Mouse (Mus musculus): ENCODE data around the gene Snx33. TPM values are rescaled to one million over a fixed set of nuclear protein-coding genes. Genes with fewer than 3 reads are reported as not detected.
A peak's percentile ranks its signal among the peaks of the same experiment; 100 is the strongest.
"Not testable (repeated sequence)": the region's sequence is repeated elsewhere in the genome, so short reads cannot be mapped to it uniquely, and the experiment has no call there.

The Snx33 gene
- 1 to 10 TPM; 9.1 to 9.2 TPM for total RNA-seq (2021)

- DNase-seq, result peak; percentile 87 to 89
Measured at GRCm38 (mm10) chr9:56928041-56928811, at the start of gene Snx33. Gene Snx33, minus strand, starts transcription at chr9:56928371.

GRCm38 (mm10) chr9:56975199-56975598 lies 47.0 kb upstream of the Snx33 start:
- no peak for DNase-seq

DNA sequence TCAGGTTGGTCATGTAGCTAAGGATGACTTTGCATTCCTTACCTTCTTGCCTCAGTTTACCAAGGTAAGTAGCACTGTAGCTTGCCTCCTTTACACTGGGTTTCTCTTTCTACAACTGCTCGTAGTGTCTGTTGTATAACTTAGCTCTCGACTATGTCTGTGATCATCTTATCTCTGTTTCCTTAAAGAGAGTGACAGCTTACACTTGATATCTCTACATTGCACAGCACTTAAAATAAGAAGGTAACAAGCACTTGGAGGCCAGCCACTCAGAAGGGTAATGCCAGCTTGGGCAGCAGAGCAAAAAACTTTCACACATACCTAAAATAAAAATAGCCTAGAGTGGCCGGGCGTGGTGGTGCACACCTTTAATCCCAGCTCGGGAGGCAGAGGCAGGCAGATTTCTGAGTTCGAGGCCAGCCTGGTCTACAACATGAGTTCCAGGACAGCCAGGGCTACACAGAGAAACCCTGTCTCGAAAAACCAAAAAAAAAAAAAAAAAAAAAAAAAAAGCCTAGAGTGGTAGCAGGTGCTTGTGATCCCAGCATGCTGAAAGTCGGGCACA lies 45.9 kb upstream of the Snx33 start:
- no peak for DNase-seq

- DNase-seq, result no peak
Measured at GRCm38 (mm10) chr9:56970158-56970557, 42.0 kb upstream of the Snx33 start.

DNA sequence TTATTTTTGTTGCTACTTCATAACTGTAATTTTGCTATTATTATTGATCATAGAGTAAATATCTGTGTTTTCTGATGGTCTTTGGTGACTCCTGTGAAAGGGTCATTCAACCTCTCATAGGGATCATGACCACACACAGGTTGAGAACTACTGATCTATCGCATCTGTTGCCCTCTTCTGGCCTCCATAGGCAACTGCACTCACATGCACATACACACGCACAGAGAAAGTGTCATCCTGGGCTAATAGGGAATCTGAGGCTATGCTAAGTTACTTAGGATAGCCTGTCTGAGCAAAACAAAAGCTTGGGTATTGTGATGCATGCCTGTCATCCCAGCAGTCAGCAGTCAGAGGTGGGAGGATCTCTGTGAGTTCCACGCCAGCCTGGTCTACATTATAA lies 33.4 kb upstream of the Snx33 start:
- no peak for DNase-seq

DNA sequence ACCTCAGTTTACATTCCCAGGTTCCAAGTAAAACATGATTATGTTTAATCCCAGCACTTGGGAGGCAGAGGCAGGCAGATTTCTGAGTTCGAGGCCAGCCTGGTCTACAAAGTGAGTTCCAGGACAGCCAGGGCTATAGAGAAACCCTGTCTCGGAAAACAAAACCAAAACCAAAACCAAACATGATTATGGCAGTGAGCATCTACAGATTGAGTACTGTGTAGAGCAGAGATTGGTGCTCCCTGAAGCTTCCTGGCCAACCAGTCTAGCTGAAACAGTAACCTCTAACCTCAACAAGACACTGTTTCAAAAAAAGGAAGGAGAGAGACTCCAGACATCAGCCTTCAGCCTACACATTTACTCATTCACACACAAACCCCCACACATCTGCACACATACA lies 30.5 kb upstream of the Snx33 start:
- DNase-seq, result no peak

DNA sequence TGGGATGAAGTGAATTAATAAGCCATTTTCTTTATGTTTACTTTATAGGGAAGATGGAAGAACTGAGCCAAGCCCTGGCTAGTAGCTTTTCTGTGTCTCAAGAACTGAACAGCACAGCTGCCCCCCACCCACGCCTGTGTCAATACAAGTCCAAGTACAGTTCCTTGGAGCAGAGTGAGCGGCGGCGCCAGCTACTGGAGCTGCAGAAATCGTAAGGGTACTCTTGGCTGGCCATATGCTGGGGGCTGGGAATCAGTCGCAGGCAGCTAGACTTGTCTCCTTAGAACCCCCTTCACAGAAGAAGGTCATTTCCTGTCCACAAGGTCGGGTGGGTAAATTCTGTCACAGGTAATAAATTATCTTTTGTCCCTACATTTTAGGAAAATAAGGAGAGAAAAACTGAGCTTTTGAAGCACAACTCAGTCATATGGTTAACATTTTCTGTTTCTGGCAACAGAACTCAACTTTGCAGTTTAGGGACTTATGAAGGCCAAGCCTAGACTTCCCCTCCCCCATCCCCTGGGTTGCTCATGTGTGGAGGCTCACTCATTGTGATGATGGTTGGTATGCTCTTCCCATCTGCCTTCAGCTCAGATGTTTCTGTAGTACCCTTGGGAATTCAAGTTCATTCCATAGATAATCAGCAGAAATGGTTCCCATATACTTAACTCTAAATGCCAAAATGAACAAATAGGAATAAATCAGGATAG lies 28.9 kb upstream of the Snx33 start:
- DNase-seq, result no peak

- DNase-seq, result no peak
Measured at GRCm38 (mm10) chr9:56953562-56953961, 25.4 kb upstream of the Snx33 start.

- peak; percentile 95 to 96 for DNase-seq
Measured at GRCm38 (mm10) chr9:56950414-56951400, 22.5 kb upstream of the Snx33 start, which contains the start of gene Snupn. Gene Snupn, plus strand, starts transcription at chr9:56950878.

- no peak for DNase-seq
Measured at GRCm38 (mm10) chr9:56949767-56950166, 21.6 kb upstream of the Snx33 start.

DNA sequence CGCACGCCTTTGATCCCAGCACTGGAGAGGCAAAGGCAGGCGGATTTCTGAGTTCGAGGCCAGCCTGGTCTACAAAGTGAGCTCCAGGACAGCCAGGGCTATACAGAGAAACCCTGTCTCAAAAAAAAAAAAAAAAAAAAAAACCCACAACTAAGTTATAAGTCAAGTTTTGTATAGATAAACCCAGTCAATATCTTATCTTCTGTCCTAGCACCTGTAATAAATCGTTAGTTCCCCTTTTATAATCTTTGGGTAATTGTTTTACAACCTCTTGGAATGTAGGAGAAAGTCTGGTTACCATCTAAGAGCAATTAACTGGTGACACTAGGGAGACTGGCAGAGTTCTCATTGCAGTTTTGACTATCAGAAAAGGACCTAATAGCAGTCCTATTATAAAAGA lies 20.5 kb upstream of the Snx33 start:
- DNase-seq, result not testable (repeated sequence)

DNA sequence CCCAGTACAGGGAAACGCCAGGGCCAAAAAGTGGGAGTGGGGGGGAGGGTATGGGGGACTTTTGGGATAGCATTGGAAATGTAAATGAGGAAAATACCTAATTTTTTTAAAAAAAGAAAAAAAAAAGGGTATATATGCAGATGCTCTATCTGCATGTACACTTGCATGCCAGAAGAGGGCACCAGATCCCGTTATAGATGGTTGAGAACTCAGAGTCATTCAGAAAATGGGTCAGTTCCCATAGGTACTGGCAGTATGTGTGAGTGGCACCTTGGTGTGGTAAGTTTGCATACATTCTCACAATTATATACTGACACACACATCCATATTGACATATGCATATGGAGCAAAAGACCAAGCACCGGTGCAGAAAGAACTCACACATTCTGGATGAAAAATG lies 19.3 kb upstream of the Snx33 start:
- not testable (repeated sequence) for DNase-seq

- DNase-seq, result no peak
Measured at GRCm38 (mm10) chr9:56938374-56938773, 10.2 kb upstream of the Snx33 start.

- DNase-seq, result peak; percentile 86 to 89
Measured at GRCm38 (mm10) chr9:56937223-56938160, 9.3 kb upstream of the Snx33 start, which contains the start of gene Imp3. Gene Imp3, plus strand, starts transcription at chr9:56937475.

DNA sequence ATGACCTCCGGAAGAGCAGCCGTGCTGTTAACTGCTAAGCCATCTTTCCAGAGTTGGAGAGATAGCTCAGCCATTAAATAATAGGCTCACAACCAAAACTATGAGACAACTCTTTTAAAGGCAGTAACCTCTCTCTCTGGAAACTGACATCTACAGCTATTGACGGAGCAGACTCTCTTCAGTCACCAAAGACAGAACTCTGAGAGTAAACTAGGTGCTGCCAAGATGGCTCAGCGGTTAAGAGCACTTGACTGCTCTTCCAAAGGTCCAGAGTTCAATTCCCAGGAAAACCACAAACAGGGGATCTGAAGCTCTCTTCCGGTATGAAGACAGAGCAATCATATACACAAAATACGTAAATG lies 8.7 kb upstream of the Snx33 start:
- DNase-seq, result no peak

DNA sequence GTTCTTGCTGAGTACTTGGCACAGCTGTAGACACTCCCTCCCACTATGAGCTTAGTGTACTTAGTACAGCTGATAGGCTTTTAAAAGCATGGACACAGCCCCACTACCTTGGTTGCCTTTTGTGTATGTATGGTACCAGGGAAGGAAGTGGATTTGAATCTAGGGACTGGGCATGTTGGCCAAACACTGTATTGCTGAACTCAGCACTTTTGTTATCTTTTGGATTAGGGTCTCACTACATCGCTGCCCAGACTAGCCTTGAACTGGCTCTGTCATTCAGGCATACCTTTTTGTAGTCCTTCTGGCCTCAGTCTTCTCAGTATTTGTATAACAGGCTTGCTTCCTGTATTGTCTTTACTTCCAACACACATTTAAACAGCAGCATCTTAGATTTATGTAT lies 2.4 kb upstream of the Snx33 start:
- no peak for DNase-seq

DNA sequence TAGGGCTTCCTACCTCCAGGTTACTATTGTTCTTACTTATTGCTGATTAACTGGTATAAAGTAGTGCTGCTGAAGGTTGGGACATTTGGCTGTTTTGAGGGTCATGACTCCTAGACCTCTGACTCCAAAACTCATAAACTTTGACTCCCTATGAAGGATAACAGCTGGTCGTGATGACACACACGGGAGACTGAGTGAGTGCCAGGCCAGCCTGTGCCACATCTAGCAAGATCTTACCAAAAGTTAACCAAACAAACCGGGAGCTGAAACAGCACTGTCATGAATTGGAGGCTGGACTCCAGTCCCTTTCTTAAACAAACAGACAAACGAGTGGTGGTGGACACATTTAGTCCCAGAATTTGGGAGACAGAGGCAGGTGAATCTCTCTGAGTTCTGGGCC lies 1.3 kb upstream of the Snx33 start:
- no peak for DNase-seq

DNA sequence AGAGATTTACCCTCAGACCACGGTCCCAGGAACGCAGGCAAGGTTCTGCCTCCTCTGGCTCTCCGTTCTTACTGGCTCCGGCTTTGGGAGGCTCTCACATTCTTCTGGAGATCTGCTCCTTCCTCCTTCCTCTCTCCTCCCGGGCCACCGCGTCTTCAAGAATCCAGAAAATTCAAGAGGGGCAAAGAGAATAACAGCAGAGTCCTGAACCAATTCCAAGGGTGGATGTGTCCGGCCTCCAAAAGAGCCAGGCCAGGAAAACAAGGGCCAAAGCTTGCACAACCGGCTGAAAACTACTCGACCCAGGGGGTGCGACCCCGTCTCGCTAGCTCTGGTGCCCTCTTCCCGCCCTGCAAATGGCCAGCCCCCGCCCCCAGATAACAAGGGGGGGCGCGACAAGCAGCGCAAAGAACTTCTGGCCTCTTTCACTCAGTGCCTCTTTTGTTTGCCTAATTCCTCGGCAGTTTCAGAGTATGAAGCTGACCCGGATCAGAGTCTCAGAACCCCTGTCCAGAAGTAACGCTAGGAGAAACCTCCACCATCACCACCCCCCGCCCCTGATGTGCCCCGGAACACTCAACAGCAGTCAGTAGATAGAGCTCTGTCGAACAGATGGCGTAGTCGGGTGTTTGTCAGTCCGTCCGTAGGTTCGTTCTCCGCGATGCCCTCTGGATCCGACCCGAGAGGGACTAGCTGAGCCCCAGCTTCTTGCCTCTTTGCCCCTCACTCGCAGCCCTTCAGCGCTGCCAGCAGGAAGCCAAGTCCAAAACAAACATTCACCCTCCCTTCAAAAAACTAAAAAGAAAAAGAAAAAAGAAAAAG lies 769 bp downstream of the Snx33 start:
- no peak for DNase-seq

DNA sequence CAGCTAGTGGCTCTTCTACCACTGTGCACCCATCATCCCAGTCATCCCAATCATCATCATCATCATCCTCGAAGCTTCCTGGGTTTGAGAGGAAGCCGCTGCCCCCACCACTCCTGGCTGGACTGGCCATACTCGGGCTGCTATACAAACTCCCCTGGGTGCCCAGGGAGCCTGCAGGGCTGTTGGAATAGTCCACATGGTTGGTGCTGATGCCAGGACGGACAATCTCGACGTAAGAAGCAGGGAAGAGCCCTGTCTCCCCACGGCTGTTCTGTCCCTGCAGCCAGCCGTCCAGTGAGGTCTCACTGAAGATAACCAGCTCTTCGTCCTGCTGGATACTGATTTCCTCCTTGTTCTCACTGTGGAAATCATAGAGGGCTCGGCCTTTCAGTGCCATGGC lies 1.8 kb downstream of the Snx33 start:
- no peak for DNase-seq

DNA sequence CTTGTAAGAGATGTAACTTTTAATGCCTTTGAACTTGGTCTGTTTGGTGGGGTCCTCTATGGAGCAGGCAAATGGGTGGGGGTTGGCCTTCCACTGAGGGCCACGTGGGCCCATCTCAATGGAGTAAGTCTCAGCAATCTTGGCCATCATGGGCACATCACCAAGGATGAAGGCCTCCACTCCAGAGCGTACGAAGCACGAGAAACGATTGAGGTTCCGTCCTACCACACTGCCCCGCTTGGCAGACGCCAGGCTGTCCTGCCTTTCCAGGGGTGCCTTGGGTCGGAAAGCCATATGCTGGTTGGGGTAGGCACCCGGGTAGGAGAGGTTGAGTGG lies 2.2 kb downstream of the Snx33 start:
- no peak for DNase-seq
